Mouse (Mus musculus) heart, embryonic 16.5 days (tissue): ENCODE results near the gene Lrba. TPM values are rescaled to one million over a fixed set of nuclear protein-coding genes. Genes with fewer than 3 reads are reported as not detected.

Experiments
- ATAC-seq: fragments of 200-750 bp; cut with Nextera tagmentation; replicated peaks from 2 replicates; pipeline ENCODE4 v1.8.0; 2017; ENCODE audit warnings: moderate number of reproducible peaks; ENCODE audit not compliant: insufficient read depth, low FRiP score; ENCODE audit errors: extremely low read depth
- H3K27ac ChIP-seq: fragments of 300-500 bp; sonication (generic); 2 replicates; pipeline ENCODE4 v1.5.1; 2014; ENCODE audit warnings: mild to moderate bottlenecking, low read length, control low read depth, moderate library complexity
- H3K27me3 ChIP-seq: fragments of 300-500 bp; sonication (generic); 2 replicates; pipeline ENCODE4 v1.6.1; 2014; ENCODE audit warnings: low read length, mixed read lengths; ENCODE audit not compliant: control insufficient read depth, insufficient read depth
- H3K36me3 ChIP-seq: fragments of 300-500 bp; sonication (generic); 2 replicates; pipeline ENCODE4 v1.6.1; 2014; ENCODE audit not compliant: control insufficient read depth, insufficient read depth
- H3K4me1 ChIP-seq: fragments of 300-500 bp; sonication (generic); 2 replicates; pipeline ENCODE4 v1.6.1; 2014; ENCODE audit warnings: low read length, mixed read lengths; ENCODE audit not compliant: control insufficient read depth, insufficient read depth
- H3K4me2 ChIP-seq: fragments of 300-500 bp; sonication (generic); 2 replicates; pipeline ENCODE4 v1.6.1; 2014; ENCODE audit warnings: low read depth, mild to moderate bottlenecking, control low read depth, low read length
- H3K4me3 ChIP-seq: fragments of 300-500 bp; sonication (generic); 2 replicates; pipeline ENCODE4 v1.5.1; 2014; ENCODE audit warnings: mild to moderate bottlenecking, control low read depth, low read length
- H3K9ac ChIP-seq: fragments of 300-500 bp; sonication (generic); 2 replicates; pipeline ENCODE4 v1.6.1; 2014; ENCODE audit warnings: low read length, control low read depth
- H3K9me3 ChIP-seq: fragments of 300-500 bp; sonication (generic); replicated peaks from 2 replicates; pipeline ENCODE4 v1.6.1; 2016; ENCODE audit warnings: low read length; ENCODE audit not compliant: control insufficient read depth
- WGBS: fragments of 180-500 bp; shearing (Covaris S2); extraction: QIAGEN DNeasy Blood & Tissue Kit; methylation state at CpG from one replicate; pipeline ENCODE4 v1.1.7; 2014; 5-methylcytosine and 5-hydroxymethylcytosine counted together
- polyA plus RNA-seq: library from polyadenylated mRNA; unstranded; fragments of >200 nt; fragmentation: Nextera tagmentation; extraction: Ambion mirVana; gene quantifications from 2 replicates; pipeline ENCODE4 v1.2.1, GENCODE M21; 2015

Gene Lrba
- polyA plus RNA-seq, 1 experiment from 2014 or later: 1.7 TPM

GRCm38 (mm10) chr3:86774566-86775443 is 550.3 kb downstream of the Lrba start:
- 49% methylated on average over 14 of the region's 14 CpGs for WGBS
- Histone ChIP-seq H3K9ac (no peak overlapping the region), H3K4me3 (no peak overlapping the region), H3K36me3 (no peaks in the 10 kb centered on the region), H3K4me1 (peaks cover 5% of the 10 kb centered on the region), H3K4me2 (peak overlapping the region; percentile 18), H3K27ac (peak overlapping the region; percentile 42), H3K27me3 (no peaks in the 10 kb centered on the region), H3K9me3 (no peaks in the 10 kb centered on the region)
- no peak for ATAC-seq

DNA sequence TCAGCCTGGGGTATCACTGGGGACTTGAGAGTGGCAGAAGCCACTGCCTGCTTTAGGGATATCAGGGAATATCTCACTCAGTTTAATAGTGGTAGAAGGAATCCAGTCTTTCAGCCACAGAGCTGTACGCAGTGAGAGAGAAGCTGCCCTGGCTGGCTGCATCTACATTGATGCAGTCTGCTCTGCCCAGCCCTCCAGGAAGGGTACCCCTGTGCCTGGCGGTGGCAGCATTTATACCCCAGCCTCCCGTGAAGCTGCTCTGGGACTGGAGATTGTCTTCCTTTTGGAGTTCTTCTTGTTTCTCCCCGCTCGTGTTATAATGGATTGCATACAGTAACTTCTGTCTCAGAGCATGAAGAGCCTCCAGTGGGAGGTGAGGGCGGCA is 551.0 kb downstream of the Lrba start:
- WGBS: 75% methylated on average over 6 of the region's 6 CpGs
- Histone ChIP-seq H3K27me3 (no peaks in the 10 kb centered on the region), H3K9me3 (no peaks in the 10 kb centered on the region), H3K4me1 (peaks cover 5% of the 10 kb centered on the region), H3K4me2 (no peak overlapping the region), H3K27ac (no peak overlapping the region), H3K36me3 (no peaks in the 10 kb centered on the region), H3K4me3 (no peak overlapping the region), H3K9ac (no peak overlapping the region)
- no peak for ATAC-seq

DNA sequence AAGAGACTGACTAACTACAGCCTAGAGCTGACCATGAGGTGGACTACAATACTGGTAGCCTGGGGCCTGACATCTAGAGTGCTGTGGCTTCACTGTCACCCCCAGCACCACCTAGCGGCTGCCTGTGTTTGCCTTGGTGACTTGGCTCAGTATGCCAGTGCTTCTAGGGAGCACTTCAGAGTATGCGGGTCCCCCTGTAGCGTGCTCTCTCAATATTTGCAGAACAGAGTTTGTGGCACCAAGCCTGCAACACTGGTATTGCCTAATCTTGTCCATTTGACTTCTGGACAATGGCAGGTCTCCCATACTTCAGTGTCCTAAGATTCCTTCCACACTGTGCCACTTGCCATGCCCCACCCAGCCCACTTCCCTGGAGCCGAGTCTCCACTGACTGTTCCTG is 555.2 kb downstream of the Lrba start:
- 65% methylated on average over 4 of the region's 4 CpGs for WGBS
- no peak overlapping the region for H3K4me3 ChIP-seq
- no peak overlapping the region for H3K4me2 ChIP-seq
- ATAC-seq: no peak
- H3K27me3 ChIP-seq: no peaks in the 10 kb centered on the region
- H3K36me3 ChIP-seq: no peaks in the 10 kb centered on the region
- peaks cover 6% of the 10 kb centered on the region for H3K4me1 ChIP-seq
- no peaks in the 10 kb centered on the region for H3K9me3 ChIP-seq
- no peak overlapping the region for H3K27ac ChIP-seq
- no peak overlapping the region for H3K9ac ChIP-seq

DNA sequence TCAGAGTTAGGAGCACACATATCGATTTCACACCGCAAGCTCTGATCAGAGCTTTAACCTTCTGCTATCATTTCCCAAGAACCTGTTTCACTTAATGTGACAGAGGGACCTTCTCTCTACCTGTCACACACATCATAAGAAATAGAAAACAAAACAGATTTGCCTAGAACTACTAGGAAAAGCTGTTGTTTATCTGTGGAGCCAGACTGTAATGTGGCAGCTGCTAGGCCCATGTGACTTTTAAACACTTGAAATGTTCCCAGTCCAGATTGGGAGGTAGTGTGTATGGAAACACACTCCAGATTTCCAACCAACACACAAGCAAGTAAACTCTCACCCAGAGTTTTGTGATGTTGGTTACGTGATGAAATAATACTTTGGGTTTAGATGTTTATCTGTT is 559.6 kb downstream of the Lrba start:
- H3K4me3 ChIP-seq: no peak overlapping the region
- ATAC-seq: no peak
- peaks cover 24% of the 10 kb centered on the region for H3K4me1 ChIP-seq
- H3K4me2 ChIP-seq: no peak overlapping the region
- H3K9me3 ChIP-seq: no peaks in the 10 kb centered on the region
- no peak overlapping the region for H3K27ac ChIP-seq
- H3K9ac ChIP-seq: no peak overlapping the region
- WGBS: 82% methylated on average over 3 of the region's 3 CpGs
- no peaks in the 10 kb centered on the region for H3K27me3 ChIP-seq
- no peaks in the 10 kb centered on the region for H3K36me3 ChIP-seq

DNA sequence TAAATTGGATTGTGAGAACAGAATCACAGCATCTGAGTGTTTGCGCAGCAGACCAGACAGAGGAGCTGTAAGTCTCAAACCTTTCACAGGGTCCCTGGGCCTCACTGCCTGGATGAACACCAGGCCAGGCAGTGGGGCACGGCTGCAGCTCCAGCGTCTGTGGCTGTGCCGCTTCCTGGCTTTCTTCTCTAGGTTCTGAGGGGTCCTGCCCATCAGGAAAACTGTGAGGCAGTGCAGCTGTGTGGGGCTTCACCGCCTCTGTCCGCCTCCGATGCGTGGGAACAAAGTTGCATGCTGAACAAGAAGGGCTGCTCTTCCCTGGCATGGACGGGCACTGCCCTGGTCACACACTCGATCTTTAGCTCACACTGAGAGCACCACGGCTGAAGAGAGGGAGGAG is 560.5 kb downstream of the Lrba start:
- no peaks in the 10 kb centered on the region for H3K9me3 ChIP-seq
- no peak overlapping the region for H3K4me2 ChIP-seq
- no peak overlapping the region for H3K4me3 ChIP-seq
- H3K36me3 ChIP-seq: no peaks in the 10 kb centered on the region
- H3K4me1 ChIP-seq: peaks cover 25% of the 10 kb centered on the region
- no peaks in the 10 kb centered on the region for H3K27me3 ChIP-seq
- H3K27ac ChIP-seq: no peak overlapping the region
- H3K9ac ChIP-seq: no peak overlapping the region
- ATAC-seq: no peak
- WGBS: 66% methylated on average over 11 of the region's 11 CpGs

DNA sequence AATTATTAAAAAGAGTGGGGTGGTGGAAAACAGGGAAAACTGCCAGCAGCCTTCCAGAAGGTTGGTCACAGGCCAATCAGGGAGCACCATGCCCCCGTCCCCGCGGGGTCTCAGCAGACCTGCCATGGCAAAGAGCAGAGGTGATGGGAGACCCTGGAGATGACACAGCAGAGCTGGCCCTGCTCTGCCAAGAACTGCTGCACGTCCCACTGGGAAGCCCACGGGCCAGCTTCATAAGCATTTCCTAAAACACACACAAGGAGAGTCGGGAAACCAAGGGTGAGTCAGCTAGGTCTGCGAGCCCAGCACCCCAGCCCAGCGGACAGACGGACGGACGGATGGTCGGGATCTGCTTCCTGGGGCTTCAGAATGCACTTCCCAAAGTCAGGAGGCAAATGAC is 561.8 kb downstream of the Lrba start:
- Histone ChIP-seq H3K4me3 (no peak overlapping the region), H3K4me2 (no peak overlapping the region), H3K27me3 (no peaks in the 10 kb centered on the region), H3K9ac (no peak overlapping the region), H3K4me1 (peaks cover 25% of the 10 kb centered on the region), H3K27ac (peak overlapping the region; percentile 80), H3K36me3 (no peaks in the 10 kb centered on the region), H3K9me3 (no peaks in the 10 kb centered on the region)
- 72% methylated on average over 12 of the region's 12 CpGs for WGBS
- no peak for ATAC-seq

- peak overlapping the region; percentile 80 for H3K27ac ChIP-seq
- peaks cover 25% of the 10 kb centered on the region for H3K4me1 ChIP-seq
- WGBS: 26% methylated on average over 11 of the region's 11 CpGs
- H3K4me3 ChIP-seq: no peak overlapping the region
- no peak overlapping the region; the same call in 1 of the 2 replicates for H3K9ac ChIP-seq
- peak overlapping the region; percentile 38 for H3K4me2 ChIP-seq
- H3K27me3 ChIP-seq: no peaks in the 10 kb centered on the region
- no peaks in the 10 kb centered on the region for H3K9me3 ChIP-seq
- no peaks in the 10 kb centered on the region for H3K36me3 ChIP-seq
- ATAC-seq: peak; percentile 92
These were observed 562.4 kb downstream of the Lrba start for GRCm38 (mm10) chr3:86786845-86787351.

DNA sequence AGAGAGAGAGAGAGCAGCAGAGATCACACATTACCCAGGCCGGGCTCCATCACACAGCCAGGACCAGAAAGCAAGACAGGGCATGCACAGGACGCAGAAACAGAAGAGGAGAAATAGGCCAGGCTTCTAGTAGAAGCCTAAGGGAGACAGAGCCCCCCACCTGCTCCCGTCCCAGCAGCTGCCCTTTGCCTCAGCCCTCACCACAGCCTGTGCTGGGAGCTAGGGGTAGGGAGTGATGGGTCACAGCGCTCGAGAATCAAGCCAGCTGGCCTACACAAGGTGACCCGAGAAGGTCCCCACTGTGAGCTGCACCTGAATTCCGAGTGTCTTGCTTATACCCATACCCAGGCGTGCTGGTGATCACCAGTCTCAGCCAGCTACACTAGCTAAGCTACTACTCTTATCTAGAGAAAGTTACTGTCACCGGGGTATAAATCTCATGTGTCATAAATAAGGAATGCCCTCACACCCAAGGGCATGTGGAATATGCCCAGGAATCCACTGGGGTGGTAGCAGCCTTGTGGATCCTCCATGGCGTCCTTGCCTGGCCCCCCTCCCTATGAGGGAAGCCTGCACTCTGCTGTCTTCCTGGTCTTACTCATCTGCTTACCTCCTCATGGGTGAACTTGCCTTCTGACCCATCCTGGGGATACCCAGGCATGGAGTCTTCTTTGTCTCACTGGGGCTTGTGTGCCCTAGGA is 563.1 kb downstream of the Lrba start:
- peak; percentile 2; the same call in 1 of the 2 replicates for ATAC-seq
- H3K27me3 ChIP-seq: no peaks in the 10 kb centered on the region
- H3K4me2 ChIP-seq: peak overlapping the region; percentile 38
- no peaks in the 10 kb centered on the region for H3K9me3 ChIP-seq
- peak overlapping the region; percentile 22; the same call in 1 of the 2 replicates for H3K9ac ChIP-seq
- H3K4me1 ChIP-seq: peaks cover 25% of the 10 kb centered on the region
- H3K36me3 ChIP-seq: no peaks in the 10 kb centered on the region
- no peak overlapping the region for H3K4me3 ChIP-seq
- 56% methylated on average over 10 of the region's 10 CpGs for WGBS
- H3K27ac ChIP-seq: peak overlapping the region; percentile 80

GRCm38 (mm10) chr3:86788711-86789110 is 564.2 kb downstream of the Lrba start:
- Histone ChIP-seq H3K27me3 (no peaks in the 10 kb centered on the region), H3K4me3 (no peak overlapping the region), H3K9me3 (no peaks in the 10 kb centered on the region), H3K4me1 (peaks cover 25% of the 10 kb centered on the region), H3K27ac (no peak overlapping the region), H3K9ac (0 out of 2 replicates have a peak overlapping the region, but pooled peaks have one; percentile 35), H3K36me3 (no peaks in the 10 kb centered on the region), H3K4me2 (no peak overlapping the region)
- ATAC-seq: no peak
- 33% methylated on average over 6 of the region's 6 CpGs for WGBS
